Mouse (Mus musculus) megakaryocyte-erythroid progenitor cell, adult 5-6 weeks (primary cell): ENCODE data around the gene Rhebl1. TPM values are rescaled to one million over a fixed set of nuclear protein-coding genes. Genes with fewer than 3 reads are reported as not detected.
A peak's percentile ranks its signal among the peaks of the same experiment; 100 is the strongest.

Experiments used
- ATAC-seq: replicated peaks from 2 replicates; pipeline ENCODE4 v1.8.0; 2016; ENCODE audit warnings: mild to moderate bottlenecking, inconsistent platforms; ENCODE audit not compliant: severe bottlenecking, poor library complexity, low FRiP score, low TSS enrichment
- total RNA-seq, 2 experiments: library from RNA; stranded (forward) in 1 of 2; stranded (reverse) in 1 of 2; fragments of 200-1000, 215-1000 nt in 1 of 2; fragments of >200 nt in 1 of 2; fragmentation: Nextera tagmentation in 1 of 2; gene quantifications; 2 replicates each; pipeline ENCODE4 v1.2.3; 2014 to 2017

Gene Rhebl1
- total RNA-seq, 2 experiments from 2014 or later = 4.3 to 25.2 TPM

- ATAC-seq = peak; percentile 95
These were observed 13.2 kb downstream of the Rhebl1 start for GRCm38 (mm10) chr15:98880978-98881655.

GRCm38 (mm10) chr15:98877331-98877730 lies 17.0 kb downstream of the Rhebl1 start:
- no peak; the same call in 1 of the 2 replicates for ATAC-seq

GRCm38 (mm10) chr15:98871916-98872888 lies 22.1 kb downstream of the Rhebl1 start:
- peak; percentile 72 for ATAC-seq

GRCm38 (mm10) chr15:98871070-98871915 lies 23.0 kb downstream of the Rhebl1 start, which contains the start of gene Kmt2d:
Kmt2d (minus strand) TSS chr15:98871204.
- ATAC-seq = no peak

GRCm38 (mm10) chr15:98870179-98871069 lies 23.9 kb downstream of the Rhebl1 start:
- no peak for ATAC-seq

GRCm38 (mm10) chr15:98869342-98870178 lies 24.8 kb downstream of the Rhebl1 start:
- ATAC-seq = peak; percentile 48

- ATAC-seq = no peak
These were observed 25.8 kb downstream of the Rhebl1 start for GRCm38 (mm10) chr15:98868346-98869063.

- ATAC-seq = no peak
These were observed 27.0 kb downstream of the Rhebl1 start for GRCm38 (mm10) chr15:98867321-98867720.

- no peak for ATAC-seq
These were observed 27.8 kb downstream of the Rhebl1 start for GRCm38 (mm10) chr15:98866501-98866900.

GRCm38 (mm10) chr15:98865771-98866170 lies 28.6 kb downstream of the Rhebl1 start:
- no peak for ATAC-seq

GRCm38 (mm10) chr15:98864951-98865350 lies 29.4 kb downstream of the Rhebl1 start:
- ATAC-seq = no peak

- ATAC-seq = no peak
These were observed 30.8 kb downstream of the Rhebl1 start for GRCm38 (mm10) chr15:98863451-98863958.

- no peak for ATAC-seq
These were observed 32.5 kb downstream of the Rhebl1 start for GRCm38 (mm10) chr15:98861701-98862410.

- no peak for ATAC-seq
These were observed 33.4 kb downstream of the Rhebl1 start for GRCm38 (mm10) chr15:98860921-98861320.

- ATAC-seq = no peak
These were observed 34.9 kb downstream of the Rhebl1 start for GRCm38 (mm10) chr15:98859319-98860043.

- no peak for ATAC-seq
These were observed 40.1 kb downstream of the Rhebl1 start for GRCm38 (mm10) chr15:98854214-98854613.
